Mouse (Mus musculus): ENCODE results near the gene Sh3glb2.

DNA sequence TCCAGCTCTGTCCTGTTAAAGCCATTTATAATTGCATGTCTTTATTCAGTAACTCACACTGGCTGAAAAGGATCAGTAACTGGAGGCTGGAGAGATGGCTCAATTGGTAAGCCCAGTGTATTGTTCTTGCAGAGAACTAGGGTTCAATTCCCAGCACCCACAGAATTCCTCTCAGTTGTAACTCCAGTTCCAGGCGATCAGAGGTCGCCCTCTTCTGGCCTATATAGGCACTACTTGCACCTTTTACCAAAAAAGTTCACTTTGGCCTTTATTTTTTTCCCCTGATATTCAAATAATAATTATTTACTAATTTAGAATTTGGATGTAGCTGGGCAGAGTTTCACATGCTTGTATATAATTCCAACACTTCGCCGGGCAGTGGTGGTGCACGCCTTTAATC, 3.7 kb upstream of the Sh3glb2 start:
- TF ChIP-seq CTCF (IDR thresholded peaks at IDR 0.05; ENCODE audit: low read depth, low read length) (no peak), POLR2A (IDR thresholded peaks at IDR 0.05; ENCODE audit: extremely low read depth, insufficient read depth, low read length) (no peak)
